Mouse (Mus musculus): Measurements from ENCODE around the gene Anks6.

DNA sequence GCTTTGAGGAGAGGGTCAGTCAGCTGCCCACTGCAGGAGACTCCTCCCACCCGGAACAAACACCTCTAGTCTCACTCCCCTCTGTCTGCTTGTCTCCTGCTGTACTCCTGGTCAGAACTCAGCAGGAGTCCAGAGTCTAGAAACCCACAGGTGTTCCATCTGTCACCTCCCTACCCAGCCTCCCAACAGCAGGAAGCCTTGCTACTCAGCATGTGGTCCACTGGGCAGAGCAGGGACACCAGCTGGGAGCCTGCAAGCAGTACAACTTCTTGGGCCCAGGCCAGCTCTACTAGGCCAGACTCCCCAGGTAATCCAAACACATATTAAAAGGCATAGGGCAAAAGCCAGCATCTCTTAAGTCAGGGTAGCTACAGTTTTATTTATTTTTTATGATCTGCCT, 3.7 kb upstream of the Anks6 start:
- TF ChIP-seq POLR2A (IDR thresholded peaks at IDR 0.05; ENCODE audit: control insufficient read depth in 1 of 2, insufficient read depth in 1 of 2, low read depth in 1 of 2, low read length in 2 of 2, poor library complexity in 1 of 2): no peak
- no peak for TF ChIP-seq CTCF (IDR thresholded peaks at IDR 0.05 in 2 of 3, conservative IDR thresholded peaks at IDR 0.05 in 1 of 3; ENCODE audit: control insufficient read depth in 1 of 3, insufficient read depth in 1 of 3, low read depth in 2 of 3, low read length in 3 of 3, poor library complexity in 1 of 3, severe bottlenecking in 1 of 3)
- TF ChIP-seq HCFC1 (IDR thresholded peaks at IDR 0.05; ENCODE audit: low read depth, low read length): no peak
- TF ChIP-seq CHD2 (IDR thresholded peaks at IDR 0.05; ENCODE audit: low read length): no peak
- no peak for TF ChIP-seq TCF12 (IDR thresholded peaks at IDR 0.05; ENCODE audit: low read depth, low read length)
- no peak for TF ChIP-seq ZC3H11A (IDR thresholded peaks at IDR 0.05; ENCODE audit: low read depth, low read length)
- no peak for TF ChIP-seq EP300 (IDR thresholded peaks at IDR 0.05; ENCODE audit: low read depth in 1 of 2, low read length in 2 of 2)
- no peak for TF ChIP-seq USF1 (IDR thresholded peaks at IDR 0.05; ENCODE audit: low read depth, low read length)
- no peak for TF ChIP-seq MAZ (IDR thresholded peaks at IDR 0.05; ENCODE audit: low read depth, low read length)

All from MEL (cell line).